Mouse (Mus musculus): ENCODE measurements at regions not wholly inside any gene's neighbourhood (a gene's known extent, or its start where the extent isn't known, plus 50 kb on each side); places are given as distances from the start of the nearest gene placed in this dataset.

- no peak for DNase-seq (ENCODE audit: low spot score in 2 of 2)
These were observed 111.7 kb downstream of the Cdh26 start for GRCm38 (mm10) chr2:178542032-178542431.

DNA sequence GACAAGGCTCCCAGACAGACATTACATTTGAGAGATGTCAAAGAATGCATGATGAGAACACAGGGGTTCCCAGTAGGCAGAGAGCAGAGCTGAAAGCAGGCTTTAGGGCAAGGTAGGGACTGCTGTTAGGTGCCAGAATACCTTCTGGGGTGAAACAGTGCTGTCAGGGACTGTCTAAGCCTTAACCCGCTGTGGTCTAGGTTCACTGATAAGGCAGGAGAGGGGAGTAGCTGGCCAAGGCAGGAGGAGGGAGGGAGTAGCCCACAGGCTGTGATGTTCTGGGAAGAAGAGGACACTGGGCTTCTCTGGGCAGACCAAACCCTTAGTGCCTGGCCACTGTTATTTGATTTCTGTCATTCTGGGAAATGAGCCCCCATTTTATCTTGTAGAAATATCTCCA lies 114.1 kb downstream of the Cdh26 start:
- DNase-seq (ENCODE audit: low spot score in 2 of 2): no peak

DNA sequence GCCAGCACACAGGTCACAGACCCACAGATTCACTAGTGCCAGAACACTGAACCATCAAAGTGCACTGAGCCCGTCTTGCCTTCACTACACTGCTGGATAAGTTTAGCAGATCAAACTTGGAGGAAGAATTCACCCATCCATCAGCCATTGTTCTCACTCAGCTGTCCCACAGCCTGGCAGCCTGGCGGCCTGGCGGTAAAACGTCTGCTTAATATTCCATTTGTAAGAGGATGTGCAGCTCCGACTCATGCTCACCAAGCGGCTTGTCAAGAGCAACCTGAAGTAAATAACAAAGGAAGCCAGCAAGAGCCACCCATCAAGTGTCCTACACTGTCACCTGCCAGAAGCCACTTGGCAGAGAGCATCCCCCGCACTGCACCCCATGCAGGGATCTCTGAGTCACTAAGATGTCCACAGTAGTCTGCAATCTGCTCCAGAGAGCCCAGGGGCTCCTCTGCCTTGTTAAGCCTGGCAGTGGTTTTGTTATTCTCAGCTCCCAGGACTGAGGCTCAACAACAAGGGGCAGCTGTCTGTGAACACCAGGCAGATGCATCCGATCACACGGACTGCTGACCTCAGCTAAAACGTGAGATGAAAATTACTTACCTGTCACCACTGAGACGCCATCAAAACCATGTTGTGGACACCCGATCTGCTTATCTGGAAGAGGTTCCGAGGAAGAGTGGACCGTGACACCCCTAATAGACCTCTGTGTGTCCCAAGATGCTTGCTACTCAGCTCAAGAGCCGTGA lies 115.4 kb downstream of the Cdh26 start:
- DNase-seq (ENCODE audit: low spot score in 2 of 2): no peak

GRCm38 (mm10) chr2:178546353-178546720 lies 116.0 kb downstream of the Cdh26 start:
- no peak for DNase-seq (ENCODE audit: low spot score in 2 of 2)

- no peak for DNase-seq (ENCODE audit: low spot score in 2 of 2)
These were observed 116.6 kb downstream of the Cdh26 start for GRCm38 (mm10) chr2:178546888-178547287.

DNA sequence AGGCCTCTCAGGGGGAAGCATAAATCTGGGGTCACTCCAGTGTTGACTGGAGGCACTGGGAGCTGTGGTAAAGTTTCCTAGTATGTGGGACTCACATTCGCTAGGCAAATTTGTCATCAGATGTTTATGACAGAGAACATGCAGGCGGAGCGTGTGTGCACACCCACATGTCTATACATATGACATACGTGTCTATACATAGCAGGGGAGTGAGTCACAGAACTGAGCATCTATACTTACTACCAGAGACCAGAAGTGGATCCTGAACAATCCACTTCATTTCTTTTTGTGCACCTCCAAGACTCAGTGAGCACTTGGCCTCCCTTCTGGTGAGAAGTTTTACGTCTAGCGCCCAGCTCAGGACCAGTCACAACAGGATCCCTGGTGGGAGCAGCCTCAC lies 118.6 kb downstream of the Cdh26 start:
- DNase-seq (ENCODE audit: low spot score in 2 of 2): no peak

DNA sequence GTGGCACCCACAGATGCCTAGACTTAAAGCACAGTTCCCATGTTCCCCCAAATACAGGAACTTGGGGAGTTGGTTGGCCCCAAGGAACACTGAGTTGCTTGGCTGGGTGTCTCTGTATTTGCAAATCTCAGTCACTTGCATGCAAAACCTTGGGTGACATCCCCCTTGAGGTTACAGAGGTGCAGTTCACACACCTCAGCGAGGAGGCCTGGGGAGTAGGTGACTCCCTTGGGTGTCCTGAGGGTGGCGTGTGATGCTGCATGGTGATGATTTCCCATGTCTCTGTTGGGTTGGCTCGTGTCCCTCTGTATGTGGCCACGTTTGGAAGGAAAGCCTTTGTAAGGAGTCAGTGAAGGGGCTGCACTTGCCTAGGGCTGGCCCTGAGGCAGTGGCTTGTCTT lies 123.4 kb downstream of the Cdh26 start:
- no peak for DNase-seq (ENCODE audit: low spot score in 2 of 2)

DNA sequence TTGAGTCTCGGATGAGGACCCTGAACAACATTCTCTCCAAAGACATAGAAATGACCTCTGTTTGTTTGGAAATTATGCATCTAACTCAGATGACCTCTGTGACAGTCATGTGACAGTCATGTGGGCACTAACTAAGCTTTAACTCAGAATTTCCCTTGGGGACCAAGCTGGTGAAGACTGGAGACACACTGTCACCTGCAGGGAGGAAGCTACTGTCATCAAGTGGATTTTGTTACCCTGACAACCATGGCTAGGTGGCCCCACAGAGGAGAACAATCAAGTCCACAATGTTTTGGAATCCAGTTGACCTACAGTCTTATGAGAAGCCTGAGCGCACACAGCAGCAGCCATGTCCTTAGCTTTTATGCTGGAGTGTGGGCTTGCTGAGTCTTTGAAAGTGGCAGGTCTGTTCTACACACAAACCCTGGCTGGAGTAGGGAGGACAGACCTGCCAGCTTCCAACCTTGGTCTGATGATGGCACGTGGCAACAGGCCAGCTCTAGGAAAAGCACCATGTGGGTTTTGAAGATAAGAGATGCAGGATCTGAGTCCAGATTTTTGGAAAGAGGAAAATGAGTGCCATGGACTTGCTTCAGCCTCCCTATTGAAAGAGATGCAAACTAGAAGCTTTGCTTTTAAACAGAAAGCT lies 125.5 kb downstream of the Cdh26 start:
- DNase-seq (ENCODE audit: low spot score in 2 of 2): no peak

GRCm38 (mm10) chr2:178557934-178558333 lies 127.6 kb downstream of the Cdh26 start:
- DNase-seq (ENCODE audit: low spot score in 2 of 2): no peak

DNA sequence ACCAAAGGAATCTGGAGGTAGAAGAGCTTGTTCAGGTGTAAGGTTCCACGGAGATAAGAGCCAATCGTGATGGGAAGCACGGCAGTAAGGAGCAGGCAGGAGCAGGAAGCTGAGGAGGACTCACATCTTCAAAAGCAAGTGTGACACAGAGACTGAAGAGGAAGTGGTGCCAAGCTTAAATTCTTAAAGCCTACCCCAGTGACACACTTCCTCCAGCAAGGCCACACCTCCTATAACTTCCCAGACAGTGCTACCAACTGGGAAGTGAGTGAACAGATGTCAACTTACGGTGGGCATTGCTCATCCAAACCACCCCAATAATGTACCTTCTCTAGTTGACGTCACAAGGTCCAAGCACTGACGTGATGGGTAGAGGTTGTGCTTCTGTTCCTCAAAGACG lies 133.0 kb downstream of the Cdh26 start:
- DNase-seq (ENCODE audit: low spot score in 2 of 2): no peak

- DNase-seq (ENCODE audit: low spot score in 2 of 2): peak; percentile 61 to 77
These were observed 135.1 kb downstream of the Cdh26 start for GRCm38 (mm10) chr2:178565368-178565818.

DNA sequence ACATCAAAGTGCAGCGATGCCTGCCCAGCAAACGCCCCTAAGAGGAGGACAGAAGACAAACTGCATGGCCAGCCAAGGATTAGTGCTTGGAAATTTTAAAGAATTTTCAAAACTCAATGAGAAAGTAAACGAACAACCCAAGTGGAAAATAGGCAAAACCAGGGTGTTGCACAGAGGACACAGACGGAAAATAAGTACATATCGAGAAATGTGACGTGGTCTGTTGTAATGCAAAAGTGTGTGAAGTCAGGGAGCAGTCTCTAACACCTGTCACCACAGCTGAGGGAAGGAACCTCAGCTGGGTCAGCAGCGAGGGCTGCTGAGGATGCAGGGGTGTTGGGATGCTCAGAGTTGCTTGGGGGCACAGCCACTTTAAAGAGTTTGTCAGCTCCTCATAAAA lies 137.2 kb downstream of the Cdh26 start:
- DNase-seq (ENCODE audit: low spot score in 2 of 2): no peak

- DNase-seq (ENCODE audit: low spot score in 2 of 2): no peak
These were observed 142.0 kb downstream of the Cdh26 start for GRCm38 (mm10) chr2:178572301-178572700.

- peak in 1 of 2 experiments; percentile 47 for DNase-seq (ENCODE audit: low spot score in 2 of 2)
These were observed 144.5 kb downstream of the Cdh26 start for GRCm38 (mm10) chr2:178574859-178575258.

- DNase-seq (ENCODE audit: low spot score in 2 of 2): no peak
These were observed 145.1 kb downstream of the Cdh26 start for GRCm38 (mm10) chr2:178575403-178575802.

- DNase-seq (ENCODE audit: low spot score in 2 of 2): no peak
These were observed 145.7 kb downstream of the Cdh26 start for GRCm38 (mm10) chr2:178576067-178576466.

- DNase-seq (ENCODE audit: low spot score in 2 of 2): no peak
These were observed 149.2 kb downstream of the Cdh26 start for GRCm38 (mm10) chr2:178579571-178579970.

- DNase-seq (ENCODE audit: low spot score in 2 of 2): no peak
These were observed 151.0 kb downstream of the Cdh26 start for GRCm38 (mm10) chr2:178581306-178581705.

GRCm38 (mm10) chr2:178584970-178585566 lies 154.7 kb downstream of the Cdh26 start:
- DNase-seq (ENCODE audit: low spot score in 2 of 2): no peak

DNA sequence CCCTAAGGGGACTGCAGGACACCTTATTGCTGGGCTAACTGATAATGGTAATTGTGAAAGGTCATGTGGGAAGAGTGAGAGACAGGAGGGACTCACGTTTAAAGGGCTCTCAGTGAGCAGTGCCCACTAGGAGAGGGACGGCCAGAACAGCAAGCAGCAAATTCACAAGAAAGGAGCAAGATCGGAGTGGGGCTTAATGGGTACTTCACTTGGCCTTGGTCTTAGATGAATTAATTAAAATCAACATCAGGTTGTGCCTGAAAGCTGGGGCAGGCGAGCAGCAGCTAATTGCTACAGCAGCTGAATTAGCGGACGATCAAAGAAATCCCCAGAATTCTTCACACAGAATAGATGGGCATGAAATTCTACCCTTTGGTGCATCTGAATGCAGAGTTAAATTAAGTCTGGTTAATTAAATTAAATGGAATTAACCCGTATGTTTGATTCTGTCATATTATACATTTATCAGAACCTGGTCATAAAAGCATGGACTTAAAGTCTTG lies 156.9 kb downstream of the Cdh26 start:
- no peak for DNase-seq (ENCODE audit: low spot score in 2 of 2)

- no peak for DNase-seq (ENCODE audit: low spot score in 2 of 2)
These were observed 163.4 kb downstream of the Cdh26 start for GRCm38 (mm10) chr2:178593743-178594142.

GRCm38 (mm10) chr2:178594177-178594576 lies 163.8 kb downstream of the Cdh26 start:
- no peak for DNase-seq (ENCODE audit: low spot score in 2 of 2)

All from frontal cortex, postnatal 10 days (tissue).